Mouse (Mus musculus) testis, adult 2 months (tissue): ENCODE data around the gene Ift57.

Experiments
- CTCF ChIP-seq: fragments of 200-500 bp; IDR thresholded peaks from 2 replicates; pipeline ENCODE4 v1.5.1; 2012; ENCODE audit warnings: low read depth, mild to moderate bottlenecking, inconsistent platforms, low read length, moderate library complexity; ENCODE audit not compliant: control insufficient read depth, insufficient read depth, insufficient replicate concordance
- POLR2A ChIP-seq: fragments of 200-500 bp; IDR thresholded peaks from 2 replicates; pipeline ENCODE4 v1.6.1; 2012; ENCODE audit warnings: low read depth, mild to moderate bottlenecking, inconsistent platforms, low read length, moderate library complexity; ENCODE audit not compliant: control insufficient read depth

DNA sequence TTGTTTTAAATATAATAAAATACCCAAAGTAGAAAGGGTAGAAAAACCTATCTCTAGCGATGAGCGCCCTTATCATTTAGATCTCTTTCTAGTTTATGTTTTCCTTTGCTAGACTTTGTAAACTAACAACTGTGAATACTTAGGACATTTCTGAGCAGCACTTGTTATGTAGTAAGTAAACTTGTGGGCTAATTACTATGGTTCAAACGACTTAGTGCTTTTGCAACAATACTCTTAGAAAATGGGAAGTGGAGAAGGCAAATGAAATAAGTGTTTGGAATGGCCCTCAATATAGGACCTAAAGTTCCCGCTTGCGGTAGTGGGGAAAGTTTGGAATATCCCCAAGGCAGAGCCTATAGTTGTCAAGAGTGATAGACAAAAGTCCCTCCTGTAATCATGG, 788 bp downstream of the Ift57 start:
- TF ChIP-seq POLR2A: no peak
- no peak for TF ChIP-seq CTCF
